Mouse (Mus musculus) forebrain, embryonic 12.5 days (tissue): Measurements from ENCODE around the gene Clvs2. TPM values are rescaled to one million over a fixed set of nuclear protein-coding genes. Genes with fewer than 3 reads are reported as not detected.
A peak's percentile ranks its signal among the peaks of the same experiment; 100 is the strongest.

Experiments used
- ATAC-seq: fragments of 200-750 bp; cut with Nextera tagmentation; 2 replicates; pipeline ENCODE4 v1.8.0; 2017; ENCODE audit warnings: moderate TSS enrichment; ENCODE audit not compliant: low FRiP score
- H3K27ac ChIP-seq: fragments of 300-500 bp; sonication (generic); 2 replicates; pipeline ENCODE4 v1.5.1; 2016; ENCODE audit warnings: mild to moderate bottlenecking
- H3K27me3 ChIP-seq: fragments of 300-500 bp; sonication (generic); 2 replicates; pipeline ENCODE4 v1.6.1; 2016; ENCODE audit warnings: mild to moderate bottlenecking
- H3K36me3 ChIP-seq: fragments of 300-500 bp; sonication (generic); replicated peaks from 2 replicates; pipeline ENCODE4 v1.6.1; 2016; ENCODE audit warnings: mild to moderate bottlenecking
- H3K4me1 ChIP-seq: fragments of 300-500 bp; sonication (generic); 2 replicates; pipeline ENCODE4 v1.6.1; 2016
- H3K4me2 ChIP-seq: fragments of 300-500 bp; sonication (generic); 2 replicates; pipeline ENCODE4 v1.6.1; 2016; ENCODE audit warnings: mild to moderate bottlenecking, moderate library complexity
- H3K4me3 ChIP-seq: fragments of 300-500 bp; sonication (generic); replicated peaks from 2 replicates; pipeline ENCODE4 v1.5.1; 2016; ENCODE audit warnings: mild to moderate bottlenecking
- H3K9ac ChIP-seq: fragments of 300-500 bp; sonication (generic); 2 replicates; pipeline ENCODE4 v1.6.1; 2016; ENCODE audit warnings: mild to moderate bottlenecking
- H3K9me3 ChIP-seq: fragments of 300-500 bp; sonication (generic); 2 replicates; pipeline ENCODE4 v1.6.1; 2016
- WGBS: fragments of 180-500 bp; shearing (Covaris S2); methylation state at CpG from one replicate; pipeline ENCODE4 v1.1.7; 2016; 5-methylcytosine and 5-hydroxymethylcytosine counted together
- polyA plus RNA-seq: library from polyadenylated mRNA; unstranded; fragments of >200 nt; fragmentation: Nextera tagmentation; extraction: Ambion mirVana; gene quantifications from 2 replicates; pipeline ENCODE4 v1.2.1, GENCODE M21; 2016

Gene Clvs2
- polyA plus RNA-seq, result 2.8 and 3.8 TPM in 2 replicates

GRCm38 (mm10) chr10:33624131-33624879 is at the start of gene Clvs2:
Gene Clvs2 (minus strand): TSS chr10:33624769.
- Histone ChIP-seq H3K4me2 (peak within 1 kb of the TSS; percentile 76), H3K4me1 (peaks cover 13% of the 10 kb centered on the region), H3K9ac (peak within 1 kb of the TSS; percentile 66), H3K27me3 (no peaks in the 10 kb centered on the region; the same call in 1 of the 2 replicates), H3K36me3 (no peaks in the 10 kb centered on the region), H3K9me3 (no peaks in the 10 kb centered on the region), H3K27ac (peak within 1 kb of the TSS; percentile 13; the same call in 1 of the 2 replicates), H3K4me3 (peak within 1 kb of the TSS; percentile 49)
- peak; percentile 90 for ATAC-seq
- WGBS, result 1% methylated on average over 33 of the region's 37 CpGs

GRCm38 (mm10) chr10:33653142-33653541 is 28.6 kb upstream of the Clvs2 start:
- Histone ChIP-seq H3K4me1 (no peaks in the 10 kb centered on the region), H3K36me3 (no peaks in the 10 kb centered on the region), H3K4me2 (no peak overlapping the region), H3K9ac (no peak overlapping the region), H3K9me3 (no peaks in the 10 kb centered on the region), H3K27me3 (no peaks in the 10 kb centered on the region), H3K4me3 (no peak overlapping the region), H3K27ac (no peak overlapping the region)
- ATAC-seq, result no peak

- Histone ChIP-seq H3K27ac (no peak overlapping the region), H3K27me3 (no peaks in the 10 kb centered on the region; the same call in 1 of the 2 replicates), H3K4me1 (peaks cover 13% of the 10 kb centered on the region), H3K4me2 (peak overlapping the region; percentile 76), H3K9ac (no peak overlapping the region), H3K36me3 (no peaks in the 10 kb centered on the region), H3K4me3 (peak overlapping the region; percentile 49), H3K9me3 (no peaks in the 10 kb centered on the region)
- peak; percentile 56 for ATAC-seq
- 13% methylated on average over 6 of the region's 6 CpGs for WGBS
Measured at GRCm38 (mm10) chr10:33623577-33623991, 985 bp downstream of the Clvs2 start.

- H3K27ac ChIP-seq, result no peak overlapping the region
- H3K36me3 ChIP-seq, result no peaks in the 10 kb centered on the region
- peaks cover 13% of the 10 kb centered on the region for H3K4me1 ChIP-seq
- no peak overlapping the region for H3K9ac ChIP-seq
- no peak for ATAC-seq
- no peak overlapping the region for H3K4me3 ChIP-seq
- H3K27me3 ChIP-seq, result no peaks in the 10 kb centered on the region; the same call in 1 of the 2 replicates
- WGBS, result 89% methylated on average over 8 of the region's 8 CpGs
- no peak overlapping the region for H3K4me2 ChIP-seq
- no peaks in the 10 kb centered on the region for H3K9me3 ChIP-seq
Measured at GRCm38 (mm10) chr10:33622700-33623099, 1.9 kb downstream of the Clvs2 start.

GRCm38 (mm10) chr10:33616207-33616606 is 8.4 kb downstream of the Clvs2 start:
- WGBS, result 71% methylated on average over 2 of the region's 2 CpGs
- no peaks in the 10 kb centered on the region for H3K27me3 ChIP-seq
- no peak overlapping the region for H3K27ac ChIP-seq
- H3K36me3 ChIP-seq, result no peaks in the 10 kb centered on the region
- no peaks in the 10 kb centered on the region for H3K9me3 ChIP-seq
- no peak overlapping the region for H3K9ac ChIP-seq
- ATAC-seq, result no peak
- H3K4me1 ChIP-seq, result no peaks in the 10 kb centered on the region
- no peak overlapping the region for H3K4me2 ChIP-seq
- no peak overlapping the region for H3K4me3 ChIP-seq

- no peak for ATAC-seq
- H3K9ac ChIP-seq, result no peak overlapping the region
- no peaks in the 10 kb centered on the region for H3K4me1 ChIP-seq
- H3K36me3 ChIP-seq, result no peaks in the 10 kb centered on the region
- H3K4me2 ChIP-seq, result no peak overlapping the region
- H3K4me3 ChIP-seq, result no peak overlapping the region
- no peaks in the 10 kb centered on the region for H3K9me3 ChIP-seq
- H3K27me3 ChIP-seq, result no peaks in the 10 kb centered on the region
- H3K27ac ChIP-seq, result no peak overlapping the region
- 82% methylated on average over 1 of the region's 1 CpGs for WGBS
Measured at GRCm38 (mm10) chr10:33613197-33613596, 11.4 kb downstream of the Clvs2 start.

- H3K9me3 ChIP-seq, result no peaks in the 10 kb centered on the region
- no peak overlapping the region for H3K4me2 ChIP-seq
- H3K27ac ChIP-seq, result no peak overlapping the region
- no peaks in the 10 kb centered on the region for H3K36me3 ChIP-seq
- H3K4me1 ChIP-seq, result no peaks in the 10 kb centered on the region
- WGBS, result 94% methylated on average over 16 of the region's 16 CpGs
- H3K9ac ChIP-seq, result no peak overlapping the region
- no peak for ATAC-seq
- no peak overlapping the region for H3K4me3 ChIP-seq
- H3K27me3 ChIP-seq, result no peaks in the 10 kb centered on the region
Measured at GRCm38 (mm10) chr10:33592732-33593131, 31.8 kb downstream of the Clvs2 start.

- no peak overlapping the region for H3K4me3 ChIP-seq
- H3K4me1 ChIP-seq, result no peaks in the 10 kb centered on the region
- no peak overlapping the region for H3K27ac ChIP-seq
- no peak overlapping the region for H3K4me2 ChIP-seq
- no peak for ATAC-seq
- H3K36me3 ChIP-seq, result no peaks in the 10 kb centered on the region
- H3K9ac ChIP-seq, result no peak overlapping the region
- no peaks in the 10 kb centered on the region for H3K9me3 ChIP-seq
- WGBS, result 66% methylated on average over 2 of the region's 2 CpGs
- no peaks in the 10 kb centered on the region for H3K27me3 ChIP-seq
Measured at GRCm38 (mm10) chr10:33588800-33589199, 35.8 kb downstream of the Clvs2 start.

- Histone ChIP-seq H3K27ac (no peak overlapping the region), H3K27me3 (no peaks in the 10 kb centered on the region), H3K36me3 (no peaks in the 10 kb centered on the region), H3K4me3 (no peak overlapping the region), H3K9me3 (no peaks in the 10 kb centered on the region), H3K4me2 (no peak overlapping the region), H3K9ac (no peak overlapping the region), H3K4me1 (no peaks in the 10 kb centered on the region)
- 78% methylated on average over 2 of the region's 2 CpGs for WGBS
- ATAC-seq, result no peak
Measured at GRCm38 (mm10) chr10:33587118-33587517, 37.5 kb downstream of the Clvs2 start.

- ATAC-seq, result no peak
- no peak overlapping the region for H3K4me3 ChIP-seq
- H3K4me1 ChIP-seq, result no peaks in the 10 kb centered on the region
- no peak overlapping the region for H3K9ac ChIP-seq
- 76% methylated on average over 3 of the region's 3 CpGs for WGBS
- H3K36me3 ChIP-seq, result no peaks in the 10 kb centered on the region
- H3K27ac ChIP-seq, result no peak overlapping the region
- H3K9me3 ChIP-seq, result no peaks in the 10 kb centered on the region
- no peaks in the 10 kb centered on the region for H3K27me3 ChIP-seq
- H3K4me2 ChIP-seq, result no peak overlapping the region
Measured at GRCm38 (mm10) chr10:33558081-33558480, 66.5 kb downstream of the Clvs2 start.

- 86% methylated on average over 4 of the region's 4 CpGs for WGBS
- no peak for ATAC-seq
Measured at GRCm38 (mm10) chr10:33540331-33540730, 84.2 kb downstream of the Clvs2 start.

More at GRCm38 (mm10) chr10:33540331-33540730, 84.2 kb downstream of the Clvs2 start:
- Histone ChIP-seq H3K4me1 (no peaks in the 10 kb centered on the region), H3K4me2 (no peak overlapping the region), H3K27ac (no peak overlapping the region), H3K9me3 (no peaks in the 10 kb centered on the region), H3K36me3 (no peaks in the 10 kb centered on the region), H3K4me3 (no peak overlapping the region), H3K27me3 (no peaks in the 10 kb centered on the region), H3K9ac (no peak overlapping the region)
